Comparison of ENCODE assay signal across 14 mouse cellular contexts in genomic region chr3:105000561-105000960, GRCm38 (mm10). TPM values are rescaled to one million over a fixed set of nuclear protein-coding genes. Genes with fewer than 3 reads are reported as not detected.
DNase-seq lines count a peak whose midpoint lies in the region; ATAC-seq and TF ChIP-seq lines count a peak whose summit lies in the region.
"Had no signal": no experiment of that assay in that cellular context is flagged by ENCODE, and none has a peak within 500 bp of the region (broad histone marks: within the 10 kb centered on the region; RNA-seq: fewer than 3 reads in every experiment).

No protein-coding gene starts in this region.

- no peak for TF ChIP-seq POLR2A in lung, adult 2 months (IDR thresholded peaks at IDR 0.05; ENCODE audit: borderline replicate concordance, extremely low read depth, low read depth, low read length)

- no peak for TF ChIP-seq CTCF in lung, adult 2 months (IDR thresholded peaks at IDR 0.05; ENCODE audit: insufficient read depth, low read length)
- TF ChIP-seq CTCF in layer of hippocampus, adult 2 months (conservative IDR thresholded peaks at IDR 0.05), result no peak

- 16% methylated on average over 8 of the region's 8 CpGs for WGBS in lung, embryonic 15.5 days
- 36% methylated on average over 8 of the region's 8 CpGs for WGBS in lung, adult 2 months
- WGBS in intestine, embryonic 16.5 days, result 41% methylated on average over 8 of the region's 8 CpGs
- WGBS in stomach, embryonic 16.5 days, result 39% methylated on average over 8 of the region's 8 CpGs
- 89% methylated on average over 8 of the region's 8 CpGs for WGBS in forebrain, embryonic 11.5 days

- H3K4me2 ChIP-seq in lung, embryonic 15.5 days, result no peak overlapping the region
- H3K4me2 ChIP-seq in intestine, embryonic 16.5 days (ENCODE audit: low read depth, low read length), result no peak overlapping the region
- H3K4me2 ChIP-seq in stomach, embryonic 16.5 days (ENCODE audit: low read depth, low read length), result no peak overlapping the region
- no peak overlapping the region for H3K4me2 ChIP-seq in forebrain, embryonic 11.5 days (ENCODE audit: low read depth, low read length, severe bottlenecking)
- H3K4me2 ChIP-seq: liver, embryonic 15.5 days; midbrain, embryonic 11.5 days had no signal

- no peak for DNase-seq in lung, adult 2 months
- DNase-seq in adrenal gland, adult 2 months, result peak; percentile 77
- DNase-seq in layer of hippocampus, adult 2 months (ENCODE audit: low spot score in 2 of 2), result no peak
- DNase-seq in kidney, postnatal 14 days, result no peak
- DNase-seq in forebrain, embryonic 11.5 days (ENCODE audit: low spot score), result no peak
- DNase-seq: cerebellum, postnatal 10 days; heart, postnatal 10 days; kidney, postnatal 10 days; thymus, postnatal 14 days had no signal

- no peaks in the 10 kb centered on the region for H3K27me3 ChIP-seq in lung, embryonic 15.5 days
- H3K27me3 ChIP-seq in intestine, embryonic 16.5 days (replicated peaks; ENCODE audit: control insufficient read depth, insufficient read depth, low read length), result no peaks in the 10 kb centered on the region
- H3K27me3 ChIP-seq in stomach, embryonic 16.5 days (ENCODE audit: control insufficient read depth, insufficient read depth, low read length), result no peaks in the 10 kb centered on the region
- H3K27me3 ChIP-seq in forebrain, embryonic 11.5 days (ENCODE audit: control insufficient read depth, insufficient read depth, low read length), result no peaks in the 10 kb centered on the region

- peaks cover 66% of the 10 kb centered on the region for H3K4me1 ChIP-seq in lung, embryonic 15.5 days
- peaks cover 23% of the 10 kb centered on the region for H3K4me1 ChIP-seq in lung, adult 2 months (ENCODE audit: control insufficient read depth, insufficient read depth, low read length)
- H3K4me1 ChIP-seq in intestine, embryonic 16.5 days (ENCODE audit: control insufficient read depth, insufficient read depth, low read length), result no peaks in the 10 kb centered on the region; the same call in 1 of the 2 replicates
- H3K4me1 ChIP-seq in stomach, embryonic 16.5 days (ENCODE audit: control insufficient read depth, insufficient read depth, low read length), result peaks cover 8% of the 10 kb centered on the region
- H3K4me1 ChIP-seq in forebrain, embryonic 11.5 days (replicated peaks; ENCODE audit: control insufficient read depth, insufficient read depth, low read length), result peaks cover 14% of the 10 kb centered on the region
- H3K4me1 ChIP-seq: liver, embryonic 15.5 days had no signal

- no peaks in the 10 kb centered on the region for H3K9me3 ChIP-seq in lung, embryonic 15.5 days
- no peaks in the 10 kb centered on the region for H3K9me3 ChIP-seq in intestine, embryonic 16.5 days (ENCODE audit: control insufficient read depth, low read length)
- H3K9me3 ChIP-seq in stomach, embryonic 16.5 days (replicated peaks; ENCODE audit: control insufficient read depth, low read length), result no peaks in the 10 kb centered on the region
- H3K9me3 ChIP-seq in forebrain, embryonic 11.5 days (ENCODE audit: control insufficient read depth, low read length), result no peaks in the 10 kb centered on the region
- H3K9me3 ChIP-seq: liver, embryonic 15.5 days had no signal

- no peak overlapping the region for H3K4me3 ChIP-seq in lung, embryonic 15.5 days
- H3K4me3 ChIP-seq in lung, adult 2 months (replicated peaks; ENCODE audit: extremely low read depth, low read depth, low read length), result no peak overlapping the region
- no peak overlapping the region for H3K4me3 ChIP-seq in intestine, embryonic 16.5 days (ENCODE audit: low read length)
- no peak overlapping the region for H3K4me3 ChIP-seq in stomach, embryonic 16.5 days (replicated peaks; ENCODE audit: low read length)
- H3K4me3 ChIP-seq in layer of hippocampus, adult 2 months, result no peak overlapping the region
- no peak overlapping the region for H3K4me3 ChIP-seq in forebrain, embryonic 11.5 days (ENCODE audit: low read depth, low read length)
- H3K4me3 ChIP-seq: liver, embryonic 15.5 days had no signal

- H3K9ac ChIP-seq in lung, embryonic 15.5 days, result no peak overlapping the region
- no peak overlapping the region for H3K9ac ChIP-seq in intestine, embryonic 16.5 days (ENCODE audit: low read depth, low read length)
- no peak overlapping the region for H3K9ac ChIP-seq in stomach, embryonic 16.5 days (ENCODE audit: low read length)
- no peak overlapping the region for H3K9ac ChIP-seq in forebrain, embryonic 11.5 days (ENCODE audit: low read length)
- H3K9ac ChIP-seq: liver, embryonic 15.5 days had no signal

- no peak; the same call in 1 of the 2 replicates for ATAC-seq in lung, embryonic 15.5 days (ENCODE audit: borderline replicate concordance, extremely low read depth, low FRiP score, low TSS enrichment)
- peak; percentile 38 for ATAC-seq in intestine, embryonic 16.5 days
- ATAC-seq in stomach, embryonic 16.5 days (ENCODE audit: insufficient read depth, low FRiP score), result peak; percentile 54; the same call in 1 of the 2 replicates
- ATAC-seq in forebrain, embryonic 11.5 days (replicated peaks; ENCODE audit: low FRiP score), result no peak

- H3K36me3 ChIP-seq in lung, embryonic 15.5 days, result peaks cover 31% of the 10 kb centered on the region
- H3K36me3 ChIP-seq in intestine, embryonic 16.5 days (ENCODE audit: control insufficient read depth, insufficient read depth, low read length), result peaks cover 7% of the 10 kb centered on the region; the same call in 1 of the 2 replicates
- peaks cover 15% of the 10 kb centered on the region for H3K36me3 ChIP-seq in stomach, embryonic 16.5 days (ENCODE audit: control insufficient read depth, insufficient read depth, low read length)
- peaks cover 6% of the 10 kb centered on the region; the same call in 1 of the 2 replicates for H3K36me3 ChIP-seq in forebrain, embryonic 11.5 days (ENCODE audit: control insufficient read depth, insufficient read depth, low read length)
- H3K36me3 ChIP-seq: liver, embryonic 15.5 days had no signal

- peak overlapping the region; percentile 56 for H3K27ac ChIP-seq in lung, embryonic 15.5 days
- H3K27ac ChIP-seq in intestine, embryonic 16.5 days (ENCODE audit: low read length), result no peak overlapping the region
- no peak overlapping the region for H3K27ac ChIP-seq in stomach, embryonic 16.5 days (ENCODE audit: low read length)
- H3K27ac ChIP-seq in layer of hippocampus, adult 2 months, result no peak overlapping the region
- H3K27ac ChIP-seq in forebrain, embryonic 11.5 days (ENCODE audit: low read depth, low read length), result no peak overlapping the region
- H3K27ac ChIP-seq: liver, embryonic 15.5 days had no signal

RNA-seq across cellular contexts. Expression of gene Wnt2b, which starts 38.8 kb away (rescaled TPM):
- 2.0 and 2.4 TPM in 2 replicates for polyA plus RNA-seq in lung, embryonic 15.5 days (2015; fragmentation: Nextera tagmentation; extraction: Ambion mirVana)
- 3.5 and 4.9 TPM in 2 replicates for polyA plus RNA-seq in lung, adult 2 months (2012; rRNA removed)
- total RNA-seq in adrenal gland, adult 2 months (2021), result 10 to 100 TPM; 16.5 to 25.9 TPM
- 17.6 and 20.1 TPM in 2 replicates for polyA plus RNA-seq in adrenal gland, adult 2 months (2012; rRNA removed)
- polyA plus RNA-seq in intestine, embryonic 16.5 days (2015; fragmentation: Nextera tagmentation; extraction: Ambion mirVana), result 1.3 and 1.5 TPM in 2 replicates
- 2.1 and 3.1 TPM in 2 replicates for polyA plus RNA-seq in stomach, embryonic 16.5 days (2015; fragmentation: Nextera tagmentation; extraction: Ambion mirVana)
- under 1 TPM; 0.41 to 0.47 TPM for total RNA-seq in layer of hippocampus, adult 2 months (2021)
- 1.2 and 1.4 TPM in 2 replicates for polyA plus RNA-seq in forebrain, embryonic 11.5 days (2014; fragmentation: Nextera tagmentation; extraction: Ambion mirVana)

RNA-seq across cellular contexts. Expression of gene Cttnbp2nl, which starts 52.4 kb away (rescaled TPM):
- 32.9 and 34.5 TPM in 2 replicates for polyA plus RNA-seq in lung, embryonic 15.5 days (2015; fragmentation: Nextera tagmentation; extraction: Ambion mirVana)
- polyA plus RNA-seq in lung, adult 2 months (2012; rRNA removed), result 18.5 and 21.6 TPM in 2 replicates
- 10 to 100 TPM; 17.3 to 23.7 TPM for total RNA-seq in adrenal gland, adult 2 months (2021)
- 2.1 and 2.8 TPM in 2 replicates for polyA plus RNA-seq in adrenal gland, adult 2 months (2012; rRNA removed)
- polyA plus RNA-seq in intestine, embryonic 16.5 days (2015; fragmentation: Nextera tagmentation; extraction: Ambion mirVana), result 17.7 and 19.0 TPM in 2 replicates
- 25.8 and 28.7 TPM in 2 replicates for polyA plus RNA-seq in stomach, embryonic 16.5 days (2015; fragmentation: Nextera tagmentation; extraction: Ambion mirVana)
- 10 to 100 TPM; 21.1 to 25.4 TPM for total RNA-seq in layer of hippocampus, adult 2 months (2021)
- polyA plus RNA-seq in forebrain, embryonic 11.5 days (2014; fragmentation: Nextera tagmentation; extraction: Ambion mirVana), result 49.4 and 50.4 TPM in 2 replicates

Comparison
In these comparisons a context has a peak if more than half of its experiments do, and no peak if none do; other contexts are left out.
1. ATAC-seq: peak in intestine, embryonic 16.5 days (single experiment) and stomach, embryonic 16.5 days (single experiment); none in lung, embryonic 15.5 days (single experiment) and forebrain, embryonic 11.5 days (single experiment).